Mouse (Mus musculus) thymus, adult 2 months (tissue): ENCODE measurements around the gene Garem2.

ENCODE experiments used
- CTCF ChIP-seq: fragments of 200-500 bp; IDR thresholded peaks from 2 replicates; pipeline ENCODE4 v1.5.1; 2012; ENCODE audit warnings: mild to moderate bottlenecking, control low read depth, low read length, moderate library complexity, borderline replicate concordance; ENCODE audit not compliant: control insufficient read depth, poor library complexity, insufficient read depth; ENCODE audit errors: extremely low read depth
- POLR2A ChIP-seq: fragments of 200-500 bp; IDR thresholded peaks from 2 replicates; pipeline ENCODE4 v1.6.1; 2012; ENCODE audit warnings: mild to moderate bottlenecking, low read length, control low read depth, moderate library complexity; ENCODE audit not compliant: control insufficient read depth, poor library complexity, insufficient read depth; ENCODE audit errors: extremely low read depth

DNA sequence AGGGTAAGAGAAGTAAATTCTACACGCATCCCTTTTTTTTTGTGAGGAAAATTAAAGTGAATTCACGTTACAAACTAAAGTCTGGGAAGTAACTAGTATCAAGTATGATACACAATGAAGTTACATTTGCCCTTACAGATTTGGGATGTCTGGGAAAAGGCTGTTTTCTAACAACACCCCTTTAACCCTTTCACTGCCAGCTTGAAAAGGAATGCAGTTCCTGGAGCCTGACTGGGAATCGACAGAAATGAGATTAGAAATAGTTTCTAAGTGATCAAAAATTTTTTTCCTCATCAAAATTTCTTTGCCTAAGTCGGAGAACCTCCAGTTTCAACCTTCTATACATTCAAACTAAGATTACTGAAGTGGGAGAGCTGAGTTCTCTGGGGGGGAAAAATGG is 49.1 kb downstream of the Garem2 start:
- no peak for TF ChIP-seq POLR2A
- no peak for TF ChIP-seq CTCF
